Mouse (Mus musculus): Measurements from ENCODE around the gene Pex14.

DNA sequence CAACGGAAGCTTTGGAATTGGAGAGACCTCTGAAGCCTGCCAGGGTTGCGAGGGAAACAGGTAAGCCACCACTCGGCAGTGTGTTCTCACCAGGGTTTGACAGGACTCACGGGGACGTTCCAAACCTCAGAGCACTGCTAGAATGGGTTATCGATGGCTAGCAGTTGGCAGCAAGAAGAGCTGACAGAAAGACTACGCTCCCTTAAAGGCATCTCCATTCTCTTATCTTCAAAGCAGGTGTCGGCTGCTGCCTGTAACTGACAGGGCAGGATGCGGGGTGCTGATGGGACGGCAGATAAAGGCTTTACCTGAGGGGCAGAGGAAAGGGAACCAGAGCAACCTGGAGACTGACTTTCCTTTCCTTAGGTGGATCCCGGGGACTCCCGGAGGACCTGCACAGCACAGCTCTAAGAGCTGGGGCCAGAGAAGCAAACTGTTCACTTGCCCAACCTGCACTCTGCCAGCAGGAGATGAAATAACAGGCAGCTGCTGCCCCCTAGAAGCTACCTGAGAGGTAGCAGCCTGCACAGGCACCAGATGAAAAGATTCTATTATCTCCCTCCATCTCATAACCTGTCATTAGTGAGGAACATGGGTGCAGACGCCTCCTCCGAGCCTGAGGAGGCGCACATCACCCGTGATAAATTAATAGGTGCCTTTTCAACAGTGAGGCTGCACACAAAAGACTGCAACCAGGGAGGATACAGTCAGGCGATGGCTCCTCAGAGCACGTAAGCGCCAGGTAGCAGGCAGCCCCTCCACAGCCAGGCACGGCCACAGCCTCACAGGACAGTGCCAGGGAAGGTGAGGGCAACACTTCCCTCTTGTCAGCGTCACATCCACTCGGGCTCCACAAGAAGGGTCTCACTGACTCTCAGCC is 32.8 kb downstream of the Pex14 start:
- TF ChIP-seq CTCF (IDR thresholded peaks at IDR 0.05; ENCODE audit: borderline replicate concordance, insufficient read depth, low read length) (no peak), POLR2A (IDR thresholded peaks at IDR 0.05; ENCODE audit: low read depth, low read length) (no peak)
